Mouse (Mus musculus) cerebellum, adult 11 months (tissue): Measurements from ENCODE around the gene Cdk15.

Experiments used
- DNase-seq: peaks from one replicate; pipeline ENCODE4 v3.0.0; 2022

The Cdk15 gene

GRCm38 (mm10) chr1:59256751-59257231 lies at the start of gene Cdk15:
Gene Cdk15 (plus strand): TSS chr1:59256906.
- DNase-seq = no peak

- no peak for DNase-seq
Measured at GRCm38 (mm10) chr1:59208331-59208730, 48.4 kb upstream of the Cdk15 start.

- DNase-seq = no peak
Measured at GRCm38 (mm10) chr1:59211651-59212050, 45.1 kb upstream of the Cdk15 start.

- no peak for DNase-seq
Measured at GRCm38 (mm10) chr1:59212076-59212779, 44.5 kb upstream of the Cdk15 start.

GRCm38 (mm10) chr1:59212951-59213350 lies 43.8 kb upstream of the Cdk15 start:
- DNase-seq = no peak

GRCm38 (mm10) chr1:59215446-59215845 lies 41.3 kb upstream of the Cdk15 start:
- DNase-seq = peak; percentile 85

GRCm38 (mm10) chr1:59220371-59220770 lies 36.3 kb upstream of the Cdk15 start:
- no peak for DNase-seq

GRCm38 (mm10) chr1:59221591-59221990 lies 35.1 kb upstream of the Cdk15 start:
- no peak for DNase-seq

- DNase-seq = peak; percentile 64
Measured at GRCm38 (mm10) chr1:59222101-59222825, 34.4 kb upstream of the Cdk15 start.

- no peak for DNase-seq
Measured at GRCm38 (mm10) chr1:59228552-59228951, 28.2 kb upstream of the Cdk15 start.

GRCm38 (mm10) chr1:59229187-59229586 lies 27.5 kb upstream of the Cdk15 start:
- DNase-seq = peak; percentile 64

- DNase-seq = peak; percentile 97
Measured at GRCm38 (mm10) chr1:59236856-59237441, 19.8 kb upstream of the Cdk15 start, which contains the start of gene Als2. Gene Als2 (minus strand): TSS chr1:59237231.

GRCm38 (mm10) chr1:59237614-59238211 lies 19.0 kb upstream of the Cdk15 start:
- peak; percentile 78 for DNase-seq

GRCm38 (mm10) chr1:59243770-59244169 lies 12.9 kb upstream of the Cdk15 start:
- no peak for DNase-seq

GRCm38 (mm10) chr1:59247602-59248001 lies 9.1 kb upstream of the Cdk15 start:
- peak; percentile 67 for DNase-seq

- peak; percentile 35 for DNase-seq
Measured at GRCm38 (mm10) chr1:59252762-59253161, 3.9 kb upstream of the Cdk15 start.

- no peak for DNase-seq
Measured at GRCm38 (mm10) chr1:59253301-59253909, 3.3 kb upstream of the Cdk15 start.

- DNase-seq = no peak
Measured at GRCm38 (mm10) chr1:59257736-59258135, 1.0 kb downstream of the Cdk15 start.

GRCm38 (mm10) chr1:59268931-59269330 lies 12.2 kb downstream of the Cdk15 start:
- DNase-seq = no peak

GRCm38 (mm10) chr1:59269466-59269865 lies 12.8 kb downstream of the Cdk15 start:
- no peak for DNase-seq

GRCm38 (mm10) chr1:59269951-59270689 lies 13.4 kb downstream of the Cdk15 start:
- DNase-seq = no peak

GRCm38 (mm10) chr1:59272189-59272588 lies 15.5 kb downstream of the Cdk15 start:
- no peak for DNase-seq
